Mouse (Mus musculus) stomach, embryonic 15.5 days (tissue): ENCODE data around the gene Olig2. TPM values are rescaled to one million over a fixed set of nuclear protein-coding genes. Genes with fewer than 3 reads are reported as not detected.
A peak's percentile ranks its signal among the peaks of the same experiment; 100 is the strongest.

Experiments
- ATAC-seq: fragments of 200-750 bp; cut with Nextera tagmentation; 2 replicates; pipeline ENCODE4 v1.8.0; 2017; ENCODE audit warnings: low read depth, moderate number of reproducible peaks, moderate TSS enrichment; ENCODE audit not compliant: insufficient read depth, low FRiP score
- H3K27ac ChIP-seq: fragments of 300-500 bp; sonication (generic); 2 replicates; pipeline ENCODE4 v1.5.1; 2015; ENCODE audit warnings: mild to moderate bottlenecking, inconsistent platforms
- H3K27me3 ChIP-seq: fragments of 300-500 bp; sonication (generic); replicated peaks from 2 replicates; pipeline ENCODE4 v1.6.1; 2015; ENCODE audit warnings: inconsistent platforms
- H3K36me3 ChIP-seq: fragments of 300-500 bp; sonication (generic); 2 replicates; pipeline ENCODE4 v1.6.1; 2015; ENCODE audit warnings: inconsistent platforms
- H3K4me1 ChIP-seq: fragments of 300-500 bp; sonication (generic); 2 replicates; pipeline ENCODE4 v1.6.1; 2015; ENCODE audit warnings: inconsistent platforms
- H3K4me2 ChIP-seq: fragments of 300-500 bp; sonication (generic); 2 replicates; pipeline ENCODE4 v1.6.1; 2015; ENCODE audit warnings: mild to moderate bottlenecking, inconsistent platforms
- H3K4me3 ChIP-seq: fragments of 300-500 bp; sonication (generic); replicated peaks from 2 replicates; pipeline ENCODE4 v1.5.1; 2015; ENCODE audit warnings: inconsistent platforms
- H3K9ac ChIP-seq: fragments of 300-500 bp; sonication (generic); 2 replicates; pipeline ENCODE4 v1.6.1; 2015; ENCODE audit warnings: inconsistent platforms
- H3K9me3 ChIP-seq: fragments of 300-500 bp; sonication (generic); 2 replicates; pipeline ENCODE4 v1.6.1; 2016; ENCODE audit warnings: inconsistent platforms
- WGBS: fragments of 180-500 bp; shearing (Covaris S2); methylation state at CpG from one replicate; pipeline ENCODE4 v1.1.7; 2015; 5-methylcytosine and 5-hydroxymethylcytosine counted together
- polyA plus RNA-seq: library from polyadenylated mRNA; unstranded; fragments of >200 nt; fragmentation: Nextera tagmentation; extraction: Ambion mirVana; gene quantifications from 2 replicates; pipeline ENCODE4 v1.2.1, GENCODE M21; 2015

The Olig2 gene
- polyA plus RNA-seq, 1 experiment from 2014 or later: not detected

GRCm38 (mm10) chr16:91262467-91263220 is 37.4 kb downstream of the Olig2 start:
- Histone ChIP-seq H3K4me3 (no peak overlapping the region), H3K4me2 (no peak overlapping the region), H3K27me3 (peaks cover 32% of the 10 kb centered on the region), H3K27ac (no peak overlapping the region), H3K9ac (no peak overlapping the region), H3K9me3 (no peaks in the 10 kb centered on the region), H3K4me1 (no peaks in the 10 kb centered on the region), H3K36me3 (no peaks in the 10 kb centered on the region)
- WGBS: 37% methylated on average over 12 of the region's 12 CpGs
- no peak for ATAC-seq

DNA sequence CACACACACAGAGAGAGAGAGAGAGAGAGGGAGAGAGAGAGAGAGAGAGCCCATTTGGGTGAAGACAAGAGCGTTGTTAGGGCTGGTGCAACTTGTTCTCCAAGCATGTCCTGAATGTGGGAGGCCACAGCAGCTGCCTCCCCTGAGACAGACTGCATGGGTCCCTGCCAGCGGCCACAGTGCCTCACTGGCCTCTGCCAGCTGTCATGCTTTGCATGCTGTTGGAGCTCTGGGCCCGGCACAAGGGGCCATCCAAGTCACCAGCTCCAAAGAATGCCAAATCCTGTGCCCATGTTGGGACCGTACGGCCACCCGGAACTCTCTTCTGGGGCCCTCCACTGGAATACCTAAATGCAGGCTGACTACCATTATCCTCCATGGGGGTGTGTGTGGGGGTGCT is 40.7 kb downstream of the Olig2 start:
- Histone ChIP-seq H3K27me3 (peaks cover 58% of the 10 kb centered on the region), H3K4me2 (no peak overlapping the region), H3K4me3 (no peak overlapping the region), H3K9ac (no peak overlapping the region), H3K9me3 (no peaks in the 10 kb centered on the region), H3K27ac (no peak overlapping the region), H3K4me1 (peaks cover 13% of the 10 kb centered on the region), H3K36me3 (no peaks in the 10 kb centered on the region)
- no peak for ATAC-seq
- 78% methylated on average over 6 of the region's 6 CpGs for WGBS

DNA sequence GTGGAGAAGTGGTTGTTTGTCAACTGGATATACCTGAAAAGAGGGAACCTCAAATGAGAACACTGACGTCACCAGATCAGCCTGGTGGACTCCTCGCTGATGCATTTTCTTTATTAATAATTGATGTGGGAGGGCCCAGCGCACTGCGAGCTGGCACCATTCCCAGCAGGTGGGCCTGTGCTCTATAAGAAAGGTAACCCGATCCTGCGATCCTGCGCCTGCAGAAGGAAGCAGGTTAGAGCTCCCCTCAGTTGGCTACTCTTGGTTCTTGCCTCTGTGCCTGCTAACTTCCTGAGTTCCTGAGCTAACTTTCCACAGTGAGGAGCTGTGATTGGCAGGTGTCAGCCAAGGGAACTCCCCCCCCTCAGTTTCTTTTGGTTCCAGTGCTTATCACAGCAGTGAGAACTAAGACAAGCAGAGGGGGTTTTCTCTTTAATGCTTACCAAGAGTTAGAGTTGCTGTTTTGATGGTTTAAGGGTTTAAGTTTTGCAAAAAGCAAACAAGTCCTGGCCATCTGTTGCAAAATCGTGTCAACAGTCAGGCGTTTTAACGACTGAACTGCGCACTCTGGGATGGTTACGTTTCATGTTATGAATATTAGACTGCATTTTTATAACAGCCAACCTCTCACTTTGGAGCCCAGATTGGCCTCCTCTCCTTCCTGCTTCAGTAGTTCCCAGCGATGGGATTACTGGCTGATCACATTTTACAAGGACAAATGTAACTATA is 43.6 kb downstream of the Olig2 start:
- H3K4me3 ChIP-seq: peak overlapping the region; percentile 38
- H3K4me2 ChIP-seq: peak overlapping the region; percentile 83
- no peak; the same call in 1 of the 2 replicates for ATAC-seq
- H3K27me3 ChIP-seq: peaks cover 77% of the 10 kb centered on the region
- no peak overlapping the region for H3K9ac ChIP-seq
- H3K9me3 ChIP-seq: no peaks in the 10 kb centered on the region
- H3K36me3 ChIP-seq: no peaks in the 10 kb centered on the region
- no peak overlapping the region for H3K27ac ChIP-seq
- 9% methylated on average over 13 of the region's 13 CpGs for WGBS
- peaks cover 13% of the 10 kb centered on the region for H3K4me1 ChIP-seq

DNA sequence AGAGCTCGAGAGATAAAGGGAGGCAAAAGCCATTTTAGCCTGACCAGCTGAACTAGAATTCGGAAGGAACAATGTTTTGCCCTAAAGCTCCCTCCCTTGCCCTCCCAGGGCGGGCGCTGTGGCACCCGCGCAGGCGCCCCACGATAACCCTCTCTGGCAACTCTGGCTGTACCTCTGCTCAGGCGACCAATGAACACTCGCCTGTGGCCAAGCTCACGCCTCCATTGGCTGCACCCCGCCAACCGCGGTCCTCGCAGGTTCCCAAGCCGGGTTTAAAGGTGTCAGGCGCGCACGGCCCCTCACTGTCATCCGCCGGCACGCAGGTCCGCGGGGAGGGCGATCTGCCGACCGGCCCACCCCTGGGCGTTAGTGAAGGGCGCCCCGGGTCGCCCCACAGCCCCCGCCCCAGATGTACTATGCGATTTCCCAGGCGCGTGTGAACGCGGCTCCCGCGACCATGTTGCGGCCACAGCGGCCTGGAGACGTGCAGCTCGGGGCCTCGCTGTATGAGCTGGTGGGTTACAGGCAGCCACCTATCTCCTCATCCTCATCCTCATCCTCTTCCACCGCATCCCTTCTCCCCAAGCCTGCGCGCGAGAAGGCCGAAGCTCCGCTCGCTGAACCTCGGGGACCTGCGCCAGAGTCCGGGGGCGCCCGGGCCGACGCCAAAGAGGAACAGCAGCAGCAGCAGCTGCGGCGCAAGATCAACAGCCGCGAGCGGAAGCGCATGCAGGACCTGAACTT is 44.4 kb downstream of the Olig2 start, which contains the start of gene Olig1:
TSS of gene Olig1 (plus strand) at position 305 of the 744 bp plus-strand sequence.
- H3K9me3 ChIP-seq: no peaks in the 10 kb centered on the region
- peak; percentile 81 for ATAC-seq
- H3K36me3 ChIP-seq: no peaks in the 10 kb centered on the region
- H3K4me2 ChIP-seq: peak within 1 kb of the TSS; percentile 83
- under 1% methylated on average over 64 of the region's 64 CpGs for WGBS
- H3K4me1 ChIP-seq: peaks cover 13% of the 10 kb centered on the region
- H3K27me3 ChIP-seq: peaks cover 85% of the 10 kb centered on the region
- peak within 1 kb of the TSS; percentile 38 for H3K4me3 ChIP-seq
- H3K27ac ChIP-seq: no peak within 1 kb of the TSS
- H3K9ac ChIP-seq: no peak within 1 kb of the TSS

DNA sequence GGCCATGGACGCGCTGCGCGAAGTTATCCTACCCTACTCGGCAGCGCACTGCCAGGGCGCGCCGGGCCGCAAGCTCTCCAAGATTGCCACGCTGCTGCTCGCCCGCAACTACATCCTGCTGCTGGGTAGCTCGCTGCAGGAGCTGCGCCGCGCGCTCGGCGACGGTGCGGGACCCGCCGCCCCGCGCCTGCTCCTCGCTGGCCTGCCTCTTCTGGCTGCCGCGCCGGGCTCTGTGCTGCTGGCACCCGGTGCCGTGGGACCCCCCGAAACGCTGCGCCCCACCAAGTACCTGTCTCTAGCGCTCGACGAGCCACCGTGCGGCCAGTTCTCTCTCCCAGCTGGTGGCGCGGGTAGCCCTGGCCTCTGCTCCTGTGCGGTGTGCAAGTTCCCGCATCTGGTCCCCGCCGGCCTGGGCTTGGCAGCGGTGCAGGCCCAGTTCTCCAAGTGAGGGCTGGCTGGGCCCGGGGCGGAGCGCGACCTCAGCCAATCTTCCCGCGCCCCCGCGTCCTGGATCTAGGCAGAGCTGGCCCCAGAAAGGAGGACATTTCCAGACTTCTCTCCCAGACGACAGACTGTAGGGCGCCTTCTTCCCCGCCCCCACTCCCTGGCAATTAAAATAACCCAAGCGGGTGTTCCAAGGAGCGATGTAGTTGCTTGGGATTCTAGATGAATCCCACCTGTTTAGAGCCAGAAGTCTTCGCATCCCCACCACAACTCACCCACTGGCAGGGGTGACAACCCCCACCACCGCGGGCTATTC is 45.1 kb downstream of the Olig2 start:
- Histone ChIP-seq H3K27ac (no peak overlapping the region), H3K4me3 (peak overlapping the region; percentile 38), H3K36me3 (no peaks in the 10 kb centered on the region), H3K4me1 (peaks cover 13% of the 10 kb centered on the region), H3K4me2 (peak overlapping the region; percentile 83), H3K9ac (no peak overlapping the region), H3K27me3 (peaks cover 93% of the 10 kb centered on the region), H3K9me3 (no peaks in the 10 kb centered on the region)
- 1% methylated on average over 63 of the region's 63 CpGs for WGBS
- ATAC-seq: no peak

GRCm38 (mm10) chr16:91270982-91271549 is 45.8 kb downstream of the Olig2 start:
- Histone ChIP-seq H3K4me3 (0 out of 2 replicates have a peak overlapping the region, but pooled peaks have one; percentile 38), H3K27ac (no peak overlapping the region), H3K9me3 (no peaks in the 10 kb centered on the region), H3K4me2 (peak overlapping the region; percentile 83; the same call in 1 of the 2 replicates), H3K4me1 (peaks cover 13% of the 10 kb centered on the region), H3K27me3 (peaks cover 93% of the 10 kb centered on the region), H3K36me3 (no peaks in the 10 kb centered on the region), H3K9ac (no peak overlapping the region)
- WGBS: 2% methylated on average over 29 of the region's 29 CpGs
- no peak for ATAC-seq

DNA sequence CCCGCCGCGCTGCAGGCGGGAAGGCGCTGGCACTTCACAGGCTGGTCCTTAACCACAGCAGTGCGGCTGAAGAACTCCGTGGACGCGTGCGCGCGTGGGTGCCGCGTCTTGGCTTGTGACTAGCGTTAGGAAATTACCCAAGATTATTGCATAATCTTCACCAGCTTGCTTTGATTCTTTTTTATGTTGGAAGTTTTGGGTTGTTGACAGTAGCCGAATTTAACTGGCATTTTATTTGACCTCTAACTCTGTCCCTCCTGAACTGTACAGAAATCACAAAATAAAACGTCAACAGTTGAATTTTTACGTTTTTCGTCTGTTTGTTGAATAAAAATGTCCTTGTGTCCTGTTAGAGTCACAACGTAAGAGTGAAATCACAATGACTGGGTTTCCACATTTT is 46.4 kb downstream of the Olig2 start:
- Histone ChIP-seq H3K27me3 (peaks cover 87% of the 10 kb centered on the region), H3K4me2 (no peak overlapping the region), H3K9ac (no peak overlapping the region), H3K9me3 (no peaks in the 10 kb centered on the region), H3K4me3 (no peak overlapping the region), H3K4me1 (peaks cover 13% of the 10 kb centered on the region), H3K36me3 (no peaks in the 10 kb centered on the region), H3K27ac (no peak overlapping the region)
- 4% methylated on average over 20 of the region's 20 CpGs for WGBS
- ATAC-seq: no peak

Other genes with a start within 250 kb of the Olig2 start
- gene Synj1, start 214.1 kb upstream of the Olig2 start, polyA plus RNA-seq: 12.3 and 14.3 TPM in 2 replicates
- 49.8 and 52.7 TPM in 2 replicates for gene Paxbp1, start 180.9 kb upstream of the Olig2 start, polyA plus RNA-seq
- 0.10 TPM in 1 of 2 replicates, not detected in the other for gene 4932438H23Rik, start 130.3 kb upstream of the Olig2 start, polyA plus RNA-seq
- 0.12 and 0.13 TPM in 2 replicates for gene Olig1, start 44.3 kb downstream of the Olig2 start, polyA plus RNA-seq
- gene Ifnar2, start 147.3 kb downstream of the Olig2 start, polyA plus RNA-seq: 49.4 and 60.4 TPM in 2 replicates
- gene Gm21970, start 166.3 kb downstream of the Olig2 start, polyA plus RNA-seq: not detected in 2 replicates
- gene Il10rb, start 180.7 kb downstream of the Olig2 start, polyA plus RNA-seq: 45.5 and 53.4 TPM in 2 replicates